Mouse (Mus musculus): ENCODE results near the gene Ran.

GRCm38 (mm10) chr5:129061579-129061978, 41.7 kb downstream of the Ran start:
- peak; percentile 66; the same call in 1 of the 2 replicates for TF ChIP-seq CTCF (IDR thresholded peaks at IDR 0.05; ENCODE audit: extremely low read depth, insufficient read depth, insufficient read length, insufficient replicate concordance)
- TF ChIP-seq POLR2A (IDR thresholded peaks at IDR 0.05; ENCODE audit: low read depth, low read length), result no peak
